Mouse (Mus musculus) 3134 (cell line): ENCODE measurements around the gene Prtn3.
"Not testable (repeated sequence)": the region's sequence is repeated elsewhere in the genome, so short reads cannot be mapped to it uniquely, and the experiment has no call there.

Experiments
- DNase-seq: peaks from one replicate; pipeline ENCODE4 v3.0.0-alpha.2; 2011; ENCODE audit warnings: low spot score; ENCODE audit not compliant: insufficient read length; ENCODE audit errors: extremely low read depth

Gene Prtn3

DNA sequence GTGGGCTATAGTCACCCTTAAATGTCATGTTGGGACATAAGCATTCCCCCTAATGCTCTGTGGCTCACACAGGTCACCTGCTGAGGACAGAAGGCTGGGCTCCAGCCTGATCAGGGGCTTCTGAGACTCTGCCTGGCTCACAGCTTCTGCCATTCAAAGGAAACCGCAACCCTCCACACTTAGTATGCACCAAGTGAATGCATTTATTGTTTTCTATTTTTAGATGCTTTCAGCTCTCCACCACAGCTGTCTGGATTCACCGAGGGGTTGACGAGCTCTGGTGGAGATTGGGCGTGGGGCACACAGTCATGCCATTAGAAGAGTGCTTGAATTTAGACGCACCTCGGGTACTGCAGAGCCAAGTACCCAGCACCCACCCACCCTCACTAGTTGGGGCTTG lies 963 bp upstream of the Prtn3 start:
- DNase-seq, result no peak

DNA sequence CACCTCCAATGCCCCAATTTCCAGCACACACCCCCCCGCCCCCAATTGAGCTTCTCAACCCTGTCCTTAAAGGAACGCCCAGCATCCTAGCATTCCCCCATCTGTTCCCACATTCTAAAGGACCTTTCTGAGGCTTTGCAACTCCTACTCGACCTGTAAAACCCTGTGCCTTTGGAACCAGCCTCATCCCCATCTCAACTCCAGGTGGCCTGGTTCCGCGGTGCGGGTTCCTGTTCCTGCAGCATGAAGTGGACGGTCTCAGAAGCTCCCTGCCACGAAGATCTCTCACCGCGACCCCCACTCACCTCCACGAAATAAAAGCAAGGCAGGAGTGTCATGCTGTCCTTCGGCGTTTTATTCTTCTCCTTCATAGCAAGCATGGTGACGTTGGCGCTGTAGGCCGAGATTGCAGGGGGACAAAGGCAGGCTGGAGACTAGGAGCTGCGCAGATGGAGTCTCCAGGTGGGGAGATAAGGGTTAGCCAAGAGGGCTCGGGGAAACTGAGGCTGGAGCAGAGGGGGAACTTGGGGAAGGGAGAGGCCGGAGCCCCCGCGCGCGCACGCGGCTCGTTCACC lies 474 bp upstream of the Prtn3 start:
- no peak for DNase-seq

DNA sequence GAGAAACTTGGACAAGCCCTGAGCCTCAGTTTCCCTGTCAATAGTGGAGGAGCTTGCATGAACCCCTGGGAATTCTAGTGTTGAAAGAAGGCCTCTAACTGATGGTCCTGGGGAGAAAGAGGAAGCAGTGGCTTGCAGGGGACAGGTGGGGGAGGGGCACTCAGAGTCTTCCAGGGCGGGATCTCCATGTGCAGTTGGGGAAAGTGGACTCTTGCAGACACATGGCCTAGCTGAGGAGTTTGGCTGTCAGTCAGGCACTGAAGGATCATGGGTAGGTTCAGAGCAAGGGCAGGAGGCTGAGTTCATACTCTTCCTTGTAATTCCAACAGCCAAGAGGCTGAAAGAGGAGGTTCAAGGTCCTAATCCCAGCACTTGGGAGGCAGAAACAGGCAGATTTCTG lies 2.9 kb downstream of the Prtn3 start:
- no peak for DNase-seq

DNA sequence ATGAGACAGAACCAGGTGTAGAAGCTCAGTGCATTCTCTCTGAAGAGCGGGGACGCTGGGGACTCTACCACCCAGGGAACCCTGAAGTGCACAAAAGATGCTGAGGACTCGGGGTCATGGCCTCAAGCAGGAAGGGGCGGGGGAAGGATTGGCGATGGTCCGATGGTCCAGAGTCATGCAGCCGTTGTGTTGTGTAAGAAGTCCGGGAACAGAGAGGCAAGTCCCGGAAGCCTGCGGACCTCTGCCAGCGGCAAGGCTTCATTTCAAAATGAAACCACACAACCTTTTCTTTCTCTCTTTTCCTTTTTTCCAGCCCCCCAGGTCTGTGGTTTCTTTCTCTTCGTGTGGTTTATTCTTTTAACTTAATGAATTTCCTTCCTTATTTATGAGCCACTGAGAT lies 3.5 kb downstream of the Prtn3 start:
- no peak for DNase-seq

DNA sequence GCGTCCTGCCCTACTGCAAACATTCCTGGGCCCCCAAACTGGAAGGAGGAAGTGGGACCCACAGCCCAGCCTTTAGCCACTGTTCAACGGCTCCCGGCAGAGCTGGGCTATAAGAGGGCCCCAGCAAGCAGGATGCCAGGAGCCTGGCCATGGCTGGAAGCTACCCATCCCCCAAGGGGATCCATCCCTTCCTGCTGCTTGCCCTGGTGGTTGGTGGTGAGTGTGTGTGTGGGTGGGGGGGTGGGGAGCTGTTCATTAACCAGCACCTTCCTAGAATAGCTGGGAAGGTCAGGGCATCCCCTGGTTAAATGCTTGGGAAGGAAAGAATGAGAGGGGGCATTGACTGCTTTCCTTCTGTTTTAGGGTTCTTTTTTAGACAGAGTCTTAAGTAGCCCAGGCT lies 5.3 kb downstream of the Prtn3 start:
- no peak for DNase-seq

DNA sequence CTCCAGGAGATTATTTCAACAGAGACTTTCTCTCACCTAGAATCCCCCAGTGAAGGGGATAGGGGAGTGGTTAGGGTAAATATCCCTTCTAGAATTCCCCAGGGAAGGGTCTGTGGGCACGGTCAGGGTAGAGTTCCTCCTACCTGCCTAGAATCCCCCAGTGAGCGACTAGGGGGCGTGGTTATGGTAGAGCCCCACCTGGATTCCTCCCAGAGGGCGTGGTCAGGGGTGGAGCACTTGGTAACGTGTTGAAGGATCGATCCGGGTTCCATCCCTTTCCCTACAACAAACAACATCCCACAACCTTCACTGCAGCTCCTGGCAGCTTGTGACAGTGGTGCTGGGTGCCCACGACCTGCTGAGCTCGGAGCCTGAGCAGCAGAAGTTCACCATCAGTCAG lies 6.4 kb downstream of the Prtn3 start:
- no peak for DNase-seq

DNA sequence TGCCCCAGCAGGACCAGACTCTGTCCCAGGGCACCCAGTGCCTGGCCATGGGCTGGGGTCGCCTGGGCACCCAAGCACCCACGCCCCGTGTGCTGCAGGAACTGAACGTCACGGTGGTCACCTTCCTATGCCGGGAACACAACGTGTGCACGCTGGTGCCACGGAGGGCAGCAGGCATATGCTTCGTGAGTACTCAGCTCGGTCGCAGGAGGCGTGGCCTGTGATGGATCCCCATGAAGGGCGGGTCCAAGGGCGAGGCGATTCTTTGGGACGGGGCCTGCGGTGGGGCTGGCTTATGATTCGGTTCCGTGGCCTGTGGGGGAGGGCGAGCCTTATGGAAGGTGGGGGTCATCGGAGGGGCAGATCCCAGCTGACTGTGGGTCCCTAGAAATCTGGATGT lies 7.7 kb downstream of the Prtn3 start:
- no peak for DNase-seq

DNA sequence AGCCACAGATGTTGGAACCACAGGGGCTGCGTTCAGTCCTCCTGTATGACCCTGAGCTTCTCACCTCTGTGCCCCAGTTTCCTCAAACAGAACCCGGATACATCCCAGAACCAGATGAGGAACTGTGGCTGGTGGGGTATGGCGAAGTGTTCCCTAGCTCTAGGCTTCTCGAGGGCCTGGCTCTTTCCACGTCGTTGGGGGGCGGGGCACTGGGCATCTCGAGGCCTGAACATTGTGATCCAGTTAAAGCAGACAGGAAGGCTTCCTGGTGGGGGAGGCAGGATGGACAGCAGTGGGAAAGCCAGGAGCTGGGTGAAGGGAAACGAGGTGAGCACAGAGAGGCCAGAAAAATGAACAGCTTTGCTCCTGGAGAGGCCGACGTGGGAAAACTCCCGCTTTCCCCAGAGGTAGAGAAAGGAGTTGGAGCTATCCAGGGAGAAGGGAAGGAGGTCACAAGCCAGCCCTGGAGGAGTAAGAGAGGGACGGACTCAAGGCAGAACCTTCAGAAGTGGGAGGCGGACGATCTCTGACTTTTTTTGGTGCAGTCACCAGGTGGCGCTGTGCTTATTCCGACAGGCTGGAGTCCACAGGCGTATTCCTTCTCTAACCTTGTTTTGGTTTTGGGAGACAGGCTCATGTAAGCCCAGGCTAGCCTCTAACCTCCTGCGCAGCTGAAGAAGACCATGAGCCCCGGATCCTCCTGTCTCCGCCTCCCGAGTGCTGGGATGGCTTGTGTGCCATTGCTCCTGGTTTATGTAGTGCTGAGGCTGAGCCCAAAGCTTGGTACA lies 9.2 kb downstream of the Prtn3 start:
- DNase-seq, result peak; percentile 67

DNA sequence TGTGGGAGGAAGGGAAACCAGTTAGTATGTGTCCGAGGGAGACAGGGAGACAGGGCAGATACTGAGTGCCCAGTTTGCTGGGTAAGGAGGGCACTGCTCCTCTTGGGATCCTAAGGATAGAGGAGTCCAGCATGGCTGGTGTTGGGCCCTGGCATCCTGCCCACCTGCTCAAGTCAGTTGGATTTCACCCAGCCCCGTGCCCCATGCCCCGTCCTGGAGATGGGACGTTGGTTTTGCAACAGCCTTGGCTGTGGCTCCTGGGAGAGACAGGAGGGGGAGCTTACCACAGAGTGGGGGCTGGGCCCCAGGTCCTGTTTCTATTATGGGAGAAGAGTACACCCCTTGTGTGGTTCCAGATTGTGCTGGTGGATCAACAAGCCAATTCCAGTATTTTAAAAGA lies 10.2 kb downstream of the Prtn3 start:
- peak; percentile 58 for DNase-seq

DNA sequence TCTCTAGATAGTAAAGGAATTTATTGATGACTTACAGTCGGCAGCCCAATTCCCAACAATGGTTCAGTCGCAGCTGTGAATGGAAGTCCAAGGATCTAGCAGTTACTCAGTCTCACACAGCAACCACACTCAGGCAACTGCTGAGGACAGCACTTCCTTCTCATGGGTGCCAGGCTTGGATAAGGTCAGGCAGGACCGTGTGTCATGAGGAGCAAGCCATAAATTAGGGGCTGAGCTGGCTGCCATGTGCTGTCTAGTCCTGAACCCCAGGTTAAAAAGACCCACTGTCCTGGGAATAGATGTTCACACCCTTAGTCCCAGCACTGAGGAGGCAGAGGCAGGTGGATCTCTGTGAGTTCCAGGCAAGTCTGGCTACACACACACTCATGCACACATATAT lies 10.7 kb downstream of the Prtn3 start:
- not testable (repeated sequence) for DNase-seq

DNA sequence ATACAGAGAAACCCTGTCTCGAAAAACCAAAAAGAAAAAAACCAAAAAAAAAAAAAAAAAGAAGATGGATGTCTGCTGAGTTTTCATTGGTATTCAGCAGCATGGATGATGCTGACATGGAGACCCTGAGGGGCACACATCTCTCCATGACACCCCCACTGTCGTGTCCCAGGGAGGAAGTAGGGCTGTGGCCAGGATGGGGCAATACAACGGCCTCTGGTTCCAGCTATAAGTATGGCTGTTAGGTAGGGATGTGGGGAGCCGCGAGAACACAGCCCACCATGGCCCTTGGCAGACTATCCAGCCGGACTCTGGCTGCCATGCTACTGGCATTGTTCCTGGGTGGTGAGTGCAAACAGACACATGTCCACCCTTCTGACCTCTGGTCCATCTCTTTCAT lies 11.8 kb downstream of the Prtn3 start, which contains the start of gene Elane:
TSS of gene Elane (plus strand) at position 194 of the 400 bp plus-strand sequence.
- DNase-seq, result no peak

DNA sequence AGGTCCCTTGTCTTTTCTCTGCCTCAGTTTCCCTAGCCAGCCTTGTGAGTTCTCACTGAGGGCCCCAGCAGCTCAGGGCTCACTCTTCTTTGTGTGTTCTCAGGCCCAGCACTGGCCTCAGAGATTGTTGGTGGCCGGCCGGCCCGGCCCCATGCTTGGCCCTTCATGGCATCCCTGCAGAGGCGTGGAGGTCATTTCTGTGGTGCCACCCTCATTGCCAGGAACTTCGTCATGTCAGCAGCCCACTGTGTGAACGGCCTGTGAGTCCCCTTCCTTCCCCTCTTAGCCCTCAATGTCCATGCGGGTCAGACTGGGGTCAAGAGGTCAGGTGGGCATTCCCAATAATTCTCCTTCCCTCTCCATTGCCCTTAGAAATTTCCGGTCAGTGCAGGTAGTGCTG lies 12.3 kb downstream of the Prtn3 start:
- no peak for DNase-seq

DNA sequence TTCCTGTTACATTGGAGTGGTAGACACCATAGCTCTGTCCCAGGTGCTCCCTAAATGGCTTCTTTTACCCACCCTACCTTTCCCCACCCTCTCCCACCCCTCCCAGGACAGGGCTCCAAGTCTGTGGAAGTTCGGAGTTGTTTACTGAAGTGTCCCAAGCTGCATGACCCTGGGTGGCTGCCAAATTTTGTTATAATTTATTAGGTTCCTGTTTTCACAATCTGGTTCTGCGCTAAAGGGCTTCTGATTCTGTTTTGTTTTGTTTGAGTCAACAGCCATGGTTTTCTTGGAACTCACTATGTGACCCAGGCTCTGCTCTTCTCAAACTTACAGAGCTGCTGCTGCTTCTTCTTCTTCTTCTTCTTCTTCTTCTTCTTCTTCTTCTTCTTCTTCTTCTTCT lies 15.1 kb downstream of the Prtn3 start:
- DNase-seq, result no peak

DNA sequence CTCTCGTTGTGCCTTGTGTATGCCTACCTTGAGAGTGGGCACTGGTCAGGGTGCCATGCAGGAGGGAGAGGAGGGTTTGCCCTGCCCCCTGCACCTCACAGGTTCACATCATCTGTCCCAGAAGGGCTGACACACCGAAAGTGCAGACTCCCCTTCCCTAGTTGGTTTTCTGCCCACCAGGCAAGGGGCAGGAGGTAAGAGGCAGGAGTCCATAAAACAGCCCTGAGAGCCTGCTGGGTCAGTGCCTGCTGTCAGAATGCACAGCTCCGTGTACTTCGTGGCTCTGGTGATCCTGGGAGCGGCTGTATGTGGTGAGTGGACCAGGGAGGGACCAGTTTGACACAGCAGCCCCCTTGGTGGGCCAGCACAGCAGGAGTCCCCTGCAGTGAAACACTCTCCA lies 16.4 kb downstream of the Prtn3 start, which contains the start of gene Cfd:
TSS of gene Cfd (plus strand) at position 184 of the 400 bp plus-strand sequence.
- no peak for DNase-seq

DNA sequence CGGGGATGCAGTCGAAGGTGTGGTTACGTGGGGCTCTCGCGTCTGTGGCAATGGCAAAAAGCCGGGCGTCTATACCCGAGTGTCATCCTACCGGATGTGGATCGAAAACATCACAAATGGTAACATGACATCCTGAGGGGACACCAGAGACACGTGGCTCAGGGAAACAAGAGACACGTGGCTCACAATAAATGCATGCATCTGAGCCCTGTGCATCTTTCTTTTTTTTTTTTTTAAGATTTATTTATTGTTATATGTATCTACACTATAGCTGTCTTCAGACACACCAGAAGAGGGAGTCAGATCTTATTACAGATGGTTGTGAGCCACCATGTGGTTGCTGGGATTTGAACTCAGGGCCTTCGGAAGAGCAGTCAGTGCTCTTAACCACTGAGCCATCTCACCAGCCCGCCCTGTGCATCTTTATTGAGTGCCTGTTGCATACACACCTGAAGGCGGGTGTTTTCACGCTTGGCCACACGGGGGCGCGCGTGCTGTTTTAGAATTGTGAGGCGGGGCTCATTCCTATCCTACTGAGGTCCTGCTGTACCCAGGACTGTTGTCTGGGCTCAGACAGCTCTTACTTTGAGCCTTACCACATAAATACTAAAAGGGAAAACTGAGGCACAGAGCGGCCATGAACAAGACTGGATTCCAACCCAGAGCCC lies 18.3 kb downstream of the Prtn3 start:
- DNase-seq, result peak; percentile 62

DNA sequence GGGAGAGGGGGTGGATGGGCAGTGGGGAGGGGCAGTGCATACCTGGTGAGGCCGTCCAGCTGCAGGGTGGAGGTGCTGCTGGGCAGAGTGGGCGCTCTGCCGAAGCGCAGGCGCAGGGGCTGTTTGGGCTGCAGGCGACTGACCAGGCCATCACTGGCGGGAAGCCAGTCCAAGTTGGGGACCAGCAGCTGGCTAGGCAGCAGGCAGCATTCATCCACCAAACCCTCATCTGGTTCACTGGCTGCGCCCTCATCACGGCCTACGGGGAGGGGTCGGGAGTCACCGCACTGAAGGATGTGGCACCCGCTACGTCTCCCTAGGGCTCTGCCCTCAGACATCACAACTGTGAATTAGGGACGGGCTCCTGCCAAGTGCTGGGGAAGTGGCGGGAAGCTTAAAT lies 22.0 kb downstream of the Prtn3 start:
- DNase-seq, result no peak

DNA sequence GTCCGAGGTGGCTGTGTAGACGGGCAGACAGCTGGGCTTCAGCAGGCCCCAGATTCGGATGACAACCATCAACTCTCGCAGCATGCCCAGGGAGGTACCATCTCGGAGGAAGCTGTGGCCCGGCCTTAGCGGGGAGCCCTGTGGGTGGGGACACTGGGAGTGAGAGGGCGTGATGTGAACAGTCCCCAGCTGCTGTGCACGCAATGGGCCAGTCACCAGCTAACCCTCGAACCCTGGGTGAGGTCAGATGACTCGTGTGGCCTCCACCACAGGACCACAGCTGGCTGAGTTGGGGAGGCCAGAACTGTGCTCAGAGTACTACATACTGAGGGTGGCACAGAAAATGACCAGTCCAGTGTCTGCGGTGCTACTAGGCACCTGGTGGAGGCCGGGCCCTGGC lies 22.5 kb downstream of the Prtn3 start:
- DNase-seq, result no peak

DNA sequence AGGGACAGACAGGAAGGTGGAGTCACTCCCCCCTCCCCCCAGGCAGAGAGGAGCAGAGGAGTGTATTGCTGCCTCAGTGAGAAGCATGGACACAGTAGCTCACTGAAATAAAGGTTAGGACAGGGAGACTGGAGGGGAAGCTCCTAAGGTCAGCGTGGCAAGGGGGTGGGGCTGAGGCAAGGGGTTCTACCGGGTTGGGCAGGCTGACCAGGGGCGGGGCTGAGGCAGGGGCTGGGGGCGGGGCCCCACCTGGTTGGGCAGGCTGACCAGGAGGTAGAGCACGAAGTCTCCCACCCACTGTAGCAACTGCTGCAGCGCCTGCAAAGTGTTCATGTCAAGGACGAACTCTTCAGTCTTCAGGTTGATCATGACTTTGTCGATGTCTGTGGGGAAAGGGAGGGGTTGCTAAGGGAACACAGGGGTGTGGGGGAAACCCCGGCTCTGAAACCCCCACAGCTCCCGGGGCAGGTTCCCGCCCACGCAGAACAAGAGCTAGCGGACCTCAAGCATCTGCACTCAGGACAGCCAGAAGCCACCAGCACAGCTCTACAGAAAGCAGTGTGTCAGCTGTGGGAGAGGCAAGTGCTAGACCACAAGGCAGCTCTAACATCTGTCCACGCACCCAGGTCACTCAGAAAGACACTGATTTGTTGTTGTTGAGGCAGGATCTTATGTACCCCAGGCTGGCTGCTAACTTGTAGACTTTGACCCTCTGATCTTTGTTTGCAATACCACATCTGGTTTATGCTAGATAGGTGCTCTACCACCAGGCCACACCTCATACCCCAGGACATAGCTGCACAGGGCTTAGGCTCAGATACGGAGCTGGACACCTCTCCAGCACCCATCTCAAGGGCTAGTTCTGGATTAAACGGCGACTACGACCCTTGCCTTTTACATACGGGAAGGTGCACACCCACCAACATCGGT lies 23.3 kb downstream of the Prtn3 start:
- no peak for DNase-seq

DNA sequence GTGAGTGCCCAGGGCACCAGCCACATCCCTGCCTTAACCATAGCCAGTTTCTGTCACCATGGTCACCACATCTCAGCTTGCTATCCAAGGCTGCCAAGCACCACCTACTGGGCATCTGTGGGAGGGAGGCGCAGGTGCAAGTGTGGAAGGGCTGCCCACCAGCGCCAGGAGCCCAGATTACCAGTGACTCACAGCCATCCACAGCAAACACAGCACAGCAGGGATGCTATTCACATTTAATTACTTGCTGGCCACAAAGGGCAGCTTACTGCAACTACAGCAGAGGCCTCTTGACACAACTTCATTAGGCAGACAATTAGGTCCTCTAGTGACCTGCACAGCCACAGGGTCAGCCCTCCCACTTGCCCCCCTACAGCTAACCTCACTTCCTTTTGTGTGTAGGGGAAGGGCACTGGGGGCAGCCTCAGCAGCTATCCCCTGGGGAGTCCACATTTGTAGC lies 26.7 kb downstream of the Prtn3 start:
- no peak for DNase-seq

DNA sequence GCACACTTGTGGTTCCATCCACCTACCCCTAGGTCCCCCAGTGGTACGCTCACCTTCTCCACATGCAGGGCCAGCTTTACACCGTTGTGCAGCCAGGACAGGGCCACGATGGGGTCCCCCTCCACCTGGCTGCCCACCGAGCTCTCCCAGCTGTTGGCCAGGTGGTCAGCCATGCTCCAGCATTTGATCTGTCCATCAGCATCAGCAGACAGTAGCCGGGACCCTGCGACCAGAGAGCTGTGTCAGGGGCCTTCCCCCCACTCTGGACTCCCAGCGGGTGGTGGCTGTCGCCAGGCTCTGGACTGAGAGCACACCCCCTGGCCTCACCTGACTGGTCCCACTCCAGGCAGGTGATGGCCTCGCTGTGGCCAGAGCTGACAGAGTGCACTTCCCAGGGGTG lies 32.4 kb downstream of the Prtn3 start:
- no peak for DNase-seq

DNA sequence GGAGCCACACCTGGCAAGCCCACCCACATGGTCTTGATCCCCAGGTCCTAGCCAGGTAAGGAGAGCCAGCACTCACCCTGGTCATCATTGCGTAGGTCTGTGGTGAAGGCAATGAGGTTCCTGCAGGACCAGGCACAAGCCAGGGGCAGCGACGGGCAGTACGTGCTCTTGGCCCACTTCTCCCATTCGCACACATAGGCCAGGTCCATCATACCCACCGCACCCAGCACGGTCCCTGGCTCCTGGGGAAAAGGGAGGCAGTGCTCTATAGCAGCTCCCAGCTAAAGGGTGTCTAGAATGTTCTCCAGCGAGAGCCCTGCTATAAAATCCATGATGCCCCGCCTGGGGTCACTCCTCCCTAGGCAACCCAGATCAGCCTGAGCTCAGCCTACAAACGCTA lies 33.1 kb downstream of the Prtn3 start:
- DNase-seq, result no peak
